Mouse (Mus musculus) thymus, adult 2 months (tissue): Measurements from ENCODE around the gene Tmem269. TPM values are rescaled to one million over a fixed set of nuclear protein-coding genes. Genes with fewer than 3 reads are reported as not detected.

Experiments
- DNase-seq: peaks from one replicate; pipeline ENCODE4 v3.0.0; 2021
- H3K27ac ChIP-seq: fragments of 200-500 bp; 2 replicates; pipeline ENCODE4 v1.5.1; 2012; ENCODE audit warnings: low read length, control low read depth; ENCODE audit not compliant: control insufficient read depth, insufficient read depth
- H3K27me3 ChIP-seq: fragments of 200-500 bp; 2 replicates; pipeline ENCODE4 v1.6.1; 2012; ENCODE audit warnings: mild to moderate bottlenecking, low read length, moderate library complexity, mixed read lengths; ENCODE audit not compliant: control insufficient read depth, insufficient read depth
- H3K36me3 ChIP-seq: fragments of 200-500 bp; 2 replicates; pipeline ENCODE4 v1.6.1; 2012; ENCODE audit warnings: mild to moderate bottlenecking, low read length, moderate library complexity; ENCODE audit not compliant: control insufficient read depth, insufficient read depth
- H3K4me1 ChIP-seq: fragments of 200-500 bp; replicated peaks from 2 replicates; pipeline ENCODE4 v1.6.1; 2012; ENCODE audit warnings: low read length; ENCODE audit not compliant: control insufficient read depth, insufficient read depth
- H3K4me3 ChIP-seq: fragments of 200-500 bp; 2 replicates; pipeline ENCODE4 v1.5.1; 2012; ENCODE audit warnings: mild to moderate bottlenecking, low read length, control low read depth, moderate library complexity; ENCODE audit not compliant: control insufficient read depth, insufficient read depth
- CTCF ChIP-seq: fragments of 200-500 bp; IDR thresholded peaks from 2 replicates; pipeline ENCODE4 v1.5.1; 2012; ENCODE audit warnings: mild to moderate bottlenecking, control low read depth, low read length, moderate library complexity, borderline replicate concordance; ENCODE audit not compliant: control insufficient read depth, poor library complexity, insufficient read depth; ENCODE audit errors: extremely low read depth
- POLR2A ChIP-seq: fragments of 200-500 bp; IDR thresholded peaks from 2 replicates; pipeline ENCODE4 v1.6.1; 2012; ENCODE audit warnings: mild to moderate bottlenecking, low read length, control low read depth, moderate library complexity; ENCODE audit not compliant: control insufficient read depth, poor library complexity, insufficient read depth; ENCODE audit errors: extremely low read depth
- WGBS: fragments of 180-500 bp; shearing (Covaris S2); methylation state at CpG from one replicate; pipeline ENCODE4 v1.1.7; 2018; 5-methylcytosine and 5-hydroxymethylcytosine counted together
- polyA plus RNA-seq: library from polyadenylated mRNA; depleted of rRNA; stranded (reverse); fragments of >200 nt; gene quantifications from 2 replicates; pipeline ENCODE4 v1.2.3, GENCODE M21; 2012

Gene Tmem269
- polyA plus RNA-seq, 1 experiment, result not detected

DNA sequence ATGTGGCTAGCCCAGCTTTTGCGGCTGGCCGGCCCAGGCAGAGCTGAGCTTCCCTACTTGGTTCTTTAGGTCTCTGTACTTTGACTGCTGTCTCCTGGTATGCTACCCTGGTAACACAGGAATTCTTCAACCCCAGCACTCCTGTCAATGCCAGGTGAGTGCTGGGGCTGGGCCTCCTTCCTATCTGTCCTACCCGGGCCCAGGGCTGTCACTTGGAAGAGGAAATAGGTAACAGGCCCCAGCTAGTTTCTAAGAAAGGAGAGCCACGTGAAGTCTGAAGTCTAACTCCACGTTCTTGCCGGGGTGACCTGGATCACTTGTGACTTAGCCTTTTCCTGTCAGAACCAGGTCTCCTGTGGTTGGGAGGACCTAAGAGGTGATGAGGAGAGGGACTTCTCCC is 39.1 kb upstream of the Tmem269 start:
- peaks cover 3% of the 10 kb centered on the region for H3K4me1 ChIP-seq
- H3K27ac ChIP-seq, result no peak overlapping the region
- H3K36me3 ChIP-seq, result no peaks in the 10 kb centered on the region
- DNase-seq, result no peak
- no peaks in the 10 kb centered on the region for H3K27me3 ChIP-seq
- TF ChIP-seq CTCF (no peak), POLR2A (no peak)
- H3K4me3 ChIP-seq, result no peak overlapping the region
- WGBS, result 72% methylated on average over 6 of the region's 6 CpGs

DNA sequence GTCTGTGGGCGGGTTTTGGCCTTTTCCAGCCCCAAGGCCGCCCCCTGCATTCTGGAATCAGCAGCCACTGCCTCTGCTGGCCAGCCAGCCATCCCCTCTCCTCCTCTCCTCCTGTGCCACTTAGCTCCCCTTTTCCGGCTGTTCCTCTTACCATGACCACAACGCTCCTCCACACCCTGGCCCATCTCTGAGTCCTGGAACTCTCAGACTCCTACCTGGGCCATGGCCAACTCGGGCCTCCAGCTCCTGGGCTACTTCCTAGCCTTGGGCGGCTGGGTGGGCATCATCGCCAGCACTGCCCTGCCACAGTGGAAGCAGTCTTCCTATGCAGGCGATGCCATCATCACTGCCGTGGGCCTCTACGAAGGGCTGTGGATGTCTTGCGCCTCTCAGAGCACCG is 37.3 kb upstream of the Tmem269 start, which contains the start of gene Cldn19:
Cldn19 (plus strand) TSS at position 64 of the 400 bp plus-strand sequence.
- DNase-seq, result no peak
- 93% methylated on average over 12 of the region's 12 CpGs for WGBS
- no peak within 1 kb of the TSS for H3K27ac ChIP-seq
- no peak within 1 kb of the TSS for H3K4me3 ChIP-seq
- H3K36me3 ChIP-seq, result no peaks in the 10 kb centered on the region
- H3K27me3 ChIP-seq, result no peaks in the 10 kb centered on the region
- TF ChIP-seq POLR2A, result no peak
- TF ChIP-seq CTCF, result no peak
- H3K4me1 ChIP-seq, result peaks cover 3% of the 10 kb centered on the region

DNA sequence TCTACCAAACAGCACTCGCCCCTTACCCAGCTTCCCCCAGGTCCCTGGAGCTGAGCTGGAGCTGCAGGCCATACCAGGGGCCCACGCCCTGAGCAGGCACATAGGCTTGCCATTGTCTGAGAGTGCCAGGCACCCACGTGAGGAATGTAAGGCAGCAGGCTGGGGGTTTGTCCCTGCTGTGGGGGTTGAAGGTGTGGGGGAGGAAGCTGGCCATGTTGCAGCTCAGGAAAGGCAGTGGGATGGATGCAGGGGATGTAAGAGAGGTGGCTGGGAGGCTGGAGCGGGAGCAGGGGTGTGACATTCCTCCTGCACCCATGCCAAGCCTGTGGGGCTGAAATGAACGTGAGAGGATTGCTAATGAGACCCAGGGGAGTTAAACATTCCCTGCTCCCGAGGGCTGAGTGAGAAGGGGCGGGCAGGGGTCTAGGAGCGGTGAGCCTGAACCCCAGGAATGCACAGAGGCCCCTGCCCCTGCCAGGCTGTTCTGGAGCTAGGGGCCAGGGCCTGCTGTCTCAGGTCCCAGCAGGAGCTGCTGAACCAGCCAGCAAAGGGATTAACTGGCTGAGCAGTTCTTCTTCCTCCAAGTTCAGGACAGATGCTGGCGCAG is 36.1 kb upstream of the Tmem269 start:
- no peak overlapping the region for H3K4me3 ChIP-seq
- no peaks in the 10 kb centered on the region for H3K36me3 ChIP-seq
- H3K27me3 ChIP-seq, result no peaks in the 10 kb centered on the region
- no peak overlapping the region for H3K27ac ChIP-seq
- H3K4me1 ChIP-seq, result peaks cover 3% of the 10 kb centered on the region
- no peak for DNase-seq
- WGBS, result 84% methylated on average over 9 of the region's 9 CpGs
- no peak for TF ChIP-seq POLR2A
- no peak for TF ChIP-seq CTCF

DNA sequence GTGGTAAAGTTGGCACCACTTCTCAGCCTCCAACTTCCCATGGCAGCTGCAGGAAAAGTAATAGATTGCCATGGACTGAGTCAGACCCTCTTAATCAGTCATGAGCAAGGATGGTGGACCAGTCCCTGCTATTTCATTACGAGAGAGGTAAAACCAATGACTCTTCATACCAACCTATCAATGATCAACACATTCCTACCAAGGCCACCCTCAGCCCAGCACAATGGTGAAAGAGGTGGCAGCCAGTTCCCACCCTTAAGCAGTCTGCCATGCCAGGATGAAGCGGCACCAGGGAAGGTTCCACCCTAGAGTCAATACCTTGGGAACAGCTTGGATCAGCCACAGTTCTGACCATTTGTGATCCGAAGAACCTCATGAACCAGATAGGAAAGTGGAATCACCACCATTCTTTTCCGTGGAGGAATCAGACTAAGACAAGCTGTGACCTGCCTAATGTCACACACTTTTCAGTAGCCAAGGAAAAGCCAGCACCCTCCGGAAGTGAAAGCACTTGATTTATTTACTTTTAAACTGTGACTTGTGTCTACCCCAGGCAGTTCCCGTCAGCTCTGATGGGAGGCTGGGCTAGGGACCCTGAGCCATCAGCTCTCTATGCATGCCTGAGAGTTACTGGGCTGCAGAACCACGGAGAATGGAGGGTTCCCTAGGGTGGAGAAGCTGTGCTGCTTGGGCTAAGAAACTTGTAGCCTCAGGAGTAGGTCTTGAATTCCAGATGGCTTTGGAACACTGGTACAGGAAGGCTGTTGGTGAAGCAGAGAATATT is 34.2 kb upstream of the Tmem269 start:
- Histone ChIP-seq H3K4me1 (0 out of 2 replicates have a peak, but pooled peaks cover under 1% of the 10 kb centered on the region), H3K27me3 (no peaks in the 10 kb centered on the region), H3K36me3 (no peaks in the 10 kb centered on the region), H3K4me3 (no peak overlapping the region), H3K27ac (no peak overlapping the region)
- DNase-seq, result no peak
- 73% methylated on average over 7 of the region's 7 CpGs for WGBS
- TF ChIP-seq POLR2A, result no peak
- no peak for TF ChIP-seq CTCF

DNA sequence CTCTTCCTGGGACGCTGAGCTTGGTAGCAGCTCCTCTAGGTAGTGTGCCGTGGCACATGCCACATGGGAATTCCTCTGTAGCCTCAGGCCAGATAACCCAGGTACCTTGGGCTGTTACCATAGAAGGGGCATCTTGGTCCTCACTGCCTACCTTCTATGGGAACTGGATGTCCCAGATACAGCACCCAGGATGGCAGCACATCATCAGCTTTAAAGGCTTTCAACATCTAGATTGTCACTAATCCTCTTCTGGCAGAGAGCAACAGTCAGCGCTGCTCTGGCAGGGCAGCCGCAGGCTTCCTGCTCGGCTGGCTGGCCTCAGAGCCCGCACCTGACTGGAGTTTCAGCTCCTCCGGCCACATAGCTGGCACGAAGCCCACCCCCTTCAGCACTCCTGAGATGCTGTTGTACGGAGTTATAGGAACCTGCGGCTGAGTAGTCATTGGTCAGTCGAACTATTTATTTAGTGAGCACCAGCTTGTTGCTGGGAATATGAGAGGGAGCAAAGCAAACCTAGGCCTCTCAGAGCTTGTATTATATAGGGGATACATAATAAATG is 30.5 kb upstream of the Tmem269 start:
- no peak overlapping the region for H3K27ac ChIP-seq

DNA sequence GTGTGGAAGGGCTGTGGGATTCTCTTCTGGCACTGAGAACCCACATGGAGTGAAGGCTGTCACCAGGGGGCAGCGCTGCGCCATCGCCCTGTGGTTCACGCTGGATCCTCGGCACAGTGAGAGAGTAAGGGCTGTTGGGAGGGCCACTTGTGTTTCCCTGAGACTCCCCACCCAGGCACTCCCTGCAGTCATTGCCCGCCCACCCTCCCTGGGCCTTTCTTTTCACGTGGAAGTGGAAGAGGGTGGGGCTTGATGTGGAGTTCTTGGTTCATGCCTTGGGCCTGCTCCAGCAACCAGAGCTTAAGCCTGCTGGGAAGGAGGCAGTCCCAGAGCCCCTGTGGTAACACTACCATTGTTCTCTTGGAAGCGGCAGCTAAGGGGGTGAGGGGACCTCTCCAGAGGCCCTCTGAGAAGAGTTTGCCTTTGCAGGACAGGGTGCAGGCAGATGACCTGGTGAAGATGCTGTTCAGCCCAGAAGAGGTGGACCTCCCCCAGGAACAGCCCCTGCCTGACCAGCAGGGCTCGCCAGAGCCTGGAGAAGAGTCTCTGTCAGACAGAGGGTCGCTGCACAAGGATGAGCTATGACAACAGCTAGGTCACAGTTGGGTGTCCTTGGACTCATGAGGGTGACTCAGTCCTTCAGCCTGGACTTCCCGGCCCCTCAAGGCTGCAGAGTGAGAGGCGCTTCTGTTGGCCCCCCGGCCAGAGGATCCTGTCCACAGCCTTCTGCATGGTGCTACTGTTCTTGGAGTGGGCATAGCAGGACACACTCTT is 29.6 kb upstream of the Tmem269 start:
- DNase-seq, result peak; percentile 81
- Histone ChIP-seq H3K27ac (no peak overlapping the region), H3K27me3 (no peaks in the 10 kb centered on the region), H3K4me1 (peaks cover 17% of the 10 kb centered on the region), H3K36me3 (no peaks in the 10 kb centered on the region), H3K4me3 (no peak overlapping the region)
- TF ChIP-seq CTCF, result peak; percentile 85
- no peak for TF ChIP-seq POLR2A
- 54% methylated on average over 13 of the region's 13 CpGs for WGBS

More for the DNA sequence above, 30.5 kb upstream of the Tmem269 start:
- H3K27me3 ChIP-seq, result no peaks in the 10 kb centered on the region
- no peak overlapping the region for H3K4me3 ChIP-seq
- DNase-seq, result no peak
- no peak for TF ChIP-seq CTCF
- WGBS, result 90% methylated on average over 11 of the region's 11 CpGs
- no peaks in the 10 kb centered on the region for H3K36me3 ChIP-seq
- H3K4me1 ChIP-seq, result peaks cover 17% of the 10 kb centered on the region
